In genomic region chr19:34812711-34813110, GRCm38 (mm10) we compare ENCODE assay signal across 26 mouse cellular contexts.
DNase-seq lines count a peak whose midpoint lies in the region; ATAC-seq and TF ChIP-seq lines count a peak whose summit lies in the region.
"Had no signal": no experiment of that assay in that cellular context is flagged by ENCODE, and none has a peak within 500 bp of the region (broad histone marks: within the 10 kb centered on the region; RNA-seq: fewer than 3 reads in every experiment).

No protein-coding gene starts in this region.

- no peaks in the 10 kb centered on the region for H3K36me3 ChIP-seq in heart, adult 2 months (ENCODE audit: control insufficient read depth, insufficient read depth, low read length)
- H3K36me3 ChIP-seq in liver, postnatal 0 days (replicated peaks; ENCODE audit: insufficient read depth, low read length), result 0 out of 2 replicates have a peak, but pooled peaks cover 6% of the 10 kb centered on the region
- H3K36me3 ChIP-seq in liver, embryonic 12.5 days, result peaks cover 8% of the 10 kb centered on the region; the same call in 1 of the 2 replicates
- H3K36me3 ChIP-seq: embryonic facial prominence, embryonic 13.5 days; embryonic facial prominence, embryonic 15.5 days; forebrain, embryonic 12.5 days had no signal

- intact Hi-C loops in heart, adult 2 months (cut with DNase I), result no loop called here

- no peaks in the 10 kb centered on the region for H3K27me3 ChIP-seq in heart, adult 2 months (ENCODE audit: control insufficient read depth, insufficient read depth, low read length)
- no peaks in the 10 kb centered on the region for H3K27me3 ChIP-seq in liver, postnatal 0 days (ENCODE audit: insufficient read depth, low read length)
- H3K27me3 ChIP-seq in liver, embryonic 12.5 days (replicated peaks), result no peaks in the 10 kb centered on the region
- H3K27me3 ChIP-seq: embryonic facial prominence, embryonic 13.5 days; embryonic facial prominence, embryonic 15.5 days; forebrain, embryonic 12.5 days; Patski had no signal

- H3K4me2 ChIP-seq in liver, postnatal 0 days (ENCODE audit: low read depth, low read length), result no peak overlapping the region
- H3K4me2 ChIP-seq in liver, embryonic 12.5 days, result no peak overlapping the region
- H3K4me2 ChIP-seq: embryonic facial prominence, embryonic 13.5 days; embryonic facial prominence, embryonic 15.5 days; forebrain, embryonic 12.5 days had no signal

- H3K4me1 ChIP-seq in heart, adult 2 months (ENCODE audit: control insufficient read depth, insufficient read depth, low read length), result no peaks in the 10 kb centered on the region
- no peaks in the 10 kb centered on the region for H3K4me1 ChIP-seq in liver, postnatal 0 days (ENCODE audit: insufficient read depth)
- H3K4me1 ChIP-seq in liver, embryonic 12.5 days, result no peaks in the 10 kb centered on the region
- no peaks in the 10 kb centered on the region for H3K4me1 ChIP-seq in brown adipose tissue, adult 24 weeks (ENCODE audit: control insufficient read depth, insufficient read depth, insufficient read length, low read length)
- H3K4me1 ChIP-seq: embryonic facial prominence, embryonic 13.5 days; embryonic facial prominence, embryonic 15.5 days had no signal

- H3K9me3 ChIP-seq in liver, postnatal 0 days (ENCODE audit: low read length), result no peaks in the 10 kb centered on the region
- H3K9me3 ChIP-seq in liver, embryonic 12.5 days (replicated peaks), result no peaks in the 10 kb centered on the region
- H3K9me3 ChIP-seq: embryonic facial prominence, embryonic 13.5 days; embryonic facial prominence, embryonic 15.5 days; forebrain, embryonic 10.5 days; forebrain, embryonic 12.5 days had no signal

- DNase-seq in heart, adult 11 months, result peak; percentile 55
- no peak for DNase-seq in heart, adult 2 months
- no peak for DNase-seq in liver, postnatal 0 days
- DNase-seq in 3T3-L1 (ENCODE audit: low read depth, low spot score), result peak; percentile 18
- no peak for DNase-seq in spleen, postnatal 10 days (ENCODE audit: low spot score in 2 of 2)
- DNase-seq: adrenal gland, adult 8-10 months; adrenal gland, postnatal 14 days; adrenal gland, postnatal 36 days; cerebellum, adult 11 months; cerebellum, adult 18-20 months; cerebellum, adult 8-10 months; cerebellum, adult 9-11 months; cerebellum, postnatal 14 days; cerebellum, postnatal 36 days; embryo, embryonic 11 days had no signal

- TF ChIP-seq EP300 in heart, adult 2 months (IDR thresholded peaks at IDR 0.05; ENCODE audit: insufficient read depth, low read depth, low read length), result no peak
- TF ChIP-seq EP300 in liver, postnatal 0 days (IDR thresholded peaks at IDR 0.05; ENCODE audit: low read depth), result no peak

- no peak overlapping the region for H3K4me3 ChIP-seq in heart, adult 2 months
- H3K4me3 ChIP-seq in liver, postnatal 0 days (ENCODE audit: low read depth, low read length), result no peak overlapping the region
- no peak overlapping the region for H3K4me3 ChIP-seq in liver, embryonic 12.5 days
- H3K4me3 ChIP-seq in brown adipose tissue, adult 24 weeks (ENCODE audit: insufficient read depth, low read depth, low read length), result no peak overlapping the region
- H3K4me3 ChIP-seq: embryonic facial prominence, embryonic 13.5 days; embryonic facial prominence, embryonic 15.5 days; erythroblast, embryonic 14.5 days; forebrain, embryonic 10.5 days; forebrain, embryonic 12.5 days had no signal

- WGBS in heart, adult 2 months, result 78% methylated on average over 4 of the region's 4 CpGs
- 81% methylated on average over 4 of the region's 4 CpGs for WGBS in liver, postnatal 0 days (ENCODE audit: insufficient replicate concordance)
- 79% methylated on average over 4 of the region's 4 CpGs for WGBS in liver, embryonic 12.5 days (ENCODE audit: insufficient replicate concordance)

- ATAC-seq in liver, postnatal 0 days, result peak; percentile 70
- no peak for ATAC-seq in liver, embryonic 12.5 days
- ATAC-seq: activated CD4-positive, CD25-positive, alpha-beta regulatory T cell, adult 4 months; forebrain, embryonic 14.5 days; forebrain, embryonic 16.5 days; Patski had no signal

- no peak overlapping the region for H3K27ac ChIP-seq in heart, adult 2 months
- peak overlapping the region; percentile 51 for H3K27ac ChIP-seq in liver, postnatal 0 days (ENCODE audit: low read depth)
- H3K27ac ChIP-seq in liver, embryonic 12.5 days, result no peak overlapping the region
- H3K27ac ChIP-seq in brown adipose tissue, adult 24 weeks (replicated peaks; ENCODE audit: low read depth, low read length), result 0 out of 2 replicates have a peak overlapping the region, but pooled peaks have one; percentile 4
- H3K27ac ChIP-seq: embryonic facial prominence, embryonic 13.5 days; embryonic facial prominence, embryonic 15.5 days; forebrain, embryonic 10.5 days; forebrain, embryonic 12.5 days had no signal

- TF ChIP-seq POLR2A in heart, adult 2 months (IDR thresholded peaks at IDR 0.05; ENCODE audit: insufficient read depth, low read depth, low read length), result no peak

- H3K9ac ChIP-seq in heart, adult 2 months (ENCODE audit: low read depth, low read length), result no peak overlapping the region
- H3K9ac ChIP-seq in liver, postnatal 0 days (replicated peaks), result no peak overlapping the region
- H3K9ac ChIP-seq in liver, embryonic 12.5 days, result no peak overlapping the region
- H3K9ac ChIP-seq: embryonic facial prominence, embryonic 13.5 days; embryonic facial prominence, embryonic 15.5 days; forebrain, embryonic 12.5 days had no signal

- TF ChIP-seq CTCF in heart, adult 2 months (IDR thresholded peaks at IDR 0.05), result no peak
- no peak for TF ChIP-seq CTCF in liver, postnatal 0 days (IDR thresholded peaks at IDR 0.05; ENCODE audit: low read depth)

- no peaks in the 10 kb centered on the region for H3K79me2 ChIP-seq in heart, adult 2 months (replicated peaks; ENCODE audit: control insufficient read depth, insufficient read depth, low read length)

Comparison
In these comparisons a context has a peak if more than half of its experiments do, and no peak if none do; other contexts are left out.
1. DNase-seq: peak in heart, adult 11 months (single experiment) and 3T3-L1 (single experiment); none in heart, adult 2 months (0 of 2), liver, postnatal 0 days (single experiment) and spleen, postnatal 10 days (0 of 2).
2. H3K27ac ChIP-seq: peak in liver, postnatal 0 days (single experiment) and brown adipose tissue, adult 24 weeks (single experiment); none in heart, adult 2 months (single experiment) and liver, embryonic 12.5 days (single experiment).